Mouse (Mus musculus): ENCODE data around the gene Mettl23. TPM values are rescaled to one million over a fixed set of nuclear protein-coding genes. Genes with fewer than 3 reads are reported as not detected.
"Not testable (repeated sequence)": the region's sequence is repeated elsewhere in the genome, so short reads cannot be mapped to it uniquely, and the experiment has no call there.

Gene Mettl23
- total RNA-seq, 4 experiments from 2014 or later = 20.2 to 24.3 (median 22.2) TPM

DNA sequence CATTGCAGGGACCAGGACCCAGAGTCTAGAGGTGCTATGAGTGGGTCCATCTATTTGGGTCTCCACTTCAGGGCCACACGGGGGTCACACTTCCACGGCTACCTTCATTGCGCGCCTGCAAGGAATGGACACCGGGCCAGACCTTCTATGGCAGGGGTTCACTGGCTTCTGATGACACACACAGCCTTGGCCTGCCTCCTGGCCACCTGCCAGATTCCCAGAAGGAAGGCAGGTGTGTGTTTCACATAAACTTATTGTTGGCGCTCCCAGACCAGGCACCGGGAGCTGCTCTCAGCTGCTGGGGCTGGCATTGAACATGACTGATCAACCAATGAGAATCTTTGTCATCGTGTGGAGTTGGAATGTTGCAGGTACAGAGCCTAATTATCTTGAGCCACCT, 35.4 kb downstream of the Mettl23 start:
- DNase-seq (ENCODE audit: low spot score in 2 of 2) = no peak

- peak in 1 of 2 experiments; percentile 44 for DNase-seq (ENCODE audit: low spot score in 2 of 2)
Measured at GRCm38 (mm10) chr11:116880839-116881238, 37.8 kb downstream of the Mettl23 start.

- peak in 1 of 2 experiments; percentile 68 for DNase-seq (ENCODE audit: low spot score in 2 of 2)
Measured at GRCm38 (mm10) chr11:116881440-116881839, 38.4 kb downstream of the Mettl23 start.

DNA sequence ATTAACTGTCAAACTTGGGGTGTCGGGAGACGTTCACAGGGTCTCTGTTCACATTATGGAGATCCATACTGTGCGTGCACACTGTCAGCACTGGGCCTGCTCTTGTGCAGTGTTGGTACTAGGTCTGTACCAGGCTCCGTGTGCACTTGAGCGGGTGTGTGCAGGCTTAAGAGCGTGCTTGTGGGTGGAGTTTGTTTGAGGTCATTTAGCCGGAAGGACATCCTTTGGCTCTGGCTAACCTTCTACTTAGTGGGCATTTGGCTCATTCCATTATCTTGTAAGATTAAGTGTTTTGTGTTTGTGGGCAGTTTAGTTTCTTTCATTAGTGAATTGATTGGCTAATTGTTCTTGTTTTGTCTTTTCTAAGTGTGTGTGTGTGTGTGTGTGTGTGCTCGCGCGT, 39.4 kb downstream of the Mettl23 start:
- no peak for DNase-seq (ENCODE audit: low spot score in 2 of 2)

DNA sequence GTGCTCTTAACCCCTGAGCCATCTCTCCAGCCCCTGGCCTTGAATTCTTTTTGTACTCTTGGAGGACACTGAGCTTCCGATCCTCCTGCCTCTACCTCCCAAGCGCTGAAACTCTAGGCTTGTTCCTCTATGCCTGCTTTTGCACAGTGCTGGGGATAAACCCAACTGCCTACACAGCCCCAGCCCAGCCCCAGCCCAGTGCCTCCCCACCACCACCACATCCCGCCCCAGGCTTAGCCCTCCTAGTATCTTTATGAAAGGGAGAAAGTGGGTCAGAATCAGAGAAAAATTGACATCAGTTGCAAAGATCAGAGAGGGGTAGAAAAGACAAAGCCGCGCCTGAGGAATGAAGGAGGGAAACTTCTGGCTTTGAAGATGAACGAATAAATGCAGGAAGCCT, 41.0 kb downstream of the Mettl23 start:
- DNase-seq (ENCODE audit: low spot score in 2 of 2) = no peak

DNA sequence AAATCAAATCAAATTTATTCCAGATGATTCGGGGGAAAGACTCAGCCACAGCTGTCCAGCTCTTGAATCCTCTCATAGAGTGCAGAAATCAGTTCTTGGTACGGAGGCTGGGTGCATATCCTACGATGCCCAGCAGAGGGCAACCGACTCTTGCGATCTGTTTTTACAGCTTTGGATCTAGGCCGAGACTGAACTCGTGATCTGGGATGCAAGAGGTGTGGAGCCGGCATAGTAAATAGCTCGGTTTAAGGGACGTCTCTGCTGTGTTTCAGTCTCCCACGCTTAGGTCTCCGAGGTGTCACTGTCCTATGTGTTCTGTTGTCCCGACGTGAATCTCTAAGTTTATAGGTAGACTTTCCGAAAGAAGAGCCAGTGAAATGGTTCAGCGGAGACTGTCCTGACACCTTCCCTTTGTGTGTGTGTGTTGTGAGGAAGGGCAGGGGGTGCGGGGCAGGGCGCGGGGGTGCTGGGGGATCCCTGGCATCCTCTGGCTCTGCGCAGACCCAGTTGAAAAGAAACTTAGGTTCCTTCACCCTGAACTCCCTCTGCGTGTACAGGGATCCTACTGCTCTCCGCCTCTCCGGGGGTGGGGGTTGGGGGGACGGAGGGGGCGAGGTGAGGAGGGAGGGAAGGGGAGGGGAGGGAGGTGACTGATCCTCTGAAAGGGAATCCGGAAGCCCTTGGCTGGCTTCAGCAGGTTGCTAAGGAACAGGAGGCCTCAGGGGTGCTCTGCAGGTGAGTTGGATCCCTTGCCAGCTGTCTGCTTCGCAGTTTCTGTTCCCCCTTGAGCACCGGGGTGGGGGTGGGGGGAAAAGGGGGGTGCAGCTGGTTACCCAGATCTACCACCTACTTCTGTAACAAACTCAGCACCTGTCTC, 42.4 kb downstream of the Mettl23 start:
- DNase-seq (ENCODE audit: low spot score in 2 of 2) = peak; percentile 62 to 68

- DNase-seq (ENCODE audit: low spot score in 2 of 2) = no peak
Measured at GRCm38 (mm10) chr11:116887136-116887535, 44.1 kb downstream of the Mettl23 start.

- peak in 1 of 2 experiments; percentile 53 for DNase-seq (ENCODE audit: low spot score in 2 of 2)
Measured at GRCm38 (mm10) chr11:116893532-116894442, 50.7 kb downstream of the Mettl23 start.

GRCm38 (mm10) chr11:116895402-116895801, 52.3 kb downstream of the Mettl23 start:
- no peak for DNase-seq (ENCODE audit: low spot score in 2 of 2)

- DNase-seq (ENCODE audit: low spot score in 2 of 2) = no peak
Measured at GRCm38 (mm10) chr11:116899247-116899646, 56.2 kb downstream of the Mettl23 start.

- not testable (repeated sequence) for DNase-seq (ENCODE audit: low spot score in 2 of 2)
Measured at GRCm38 (mm10) chr11:116902588-116902987, 59.5 kb downstream of the Mettl23 start.

Other genes with a start within 250 kb of the Mettl23 start
- gene Rhbdf2, start 216.3 kb upstream of the Mettl23 start, total RNA-seq (2022) = 1 to 10 TPM; 1.1 to 1.6 (median 1.3) TPM
- gene Prcd, start 189.7 kb upstream of the Mettl23 start, total RNA-seq (2022) = 1 to 10 TPM; 5.0 to 7.0 (median 5.5) TPM
- gene Cygb, start 189.0 kb upstream of the Mettl23 start, total RNA-seq (2022) = 10 to 100 TPM; 55.8 to 62.7 (median 58.2) TPM
- not detected for gene St6galnac1, start 67.8 kb upstream of the Mettl23 start, total RNA-seq (2022)
- 10 to 100 TPM; 20.0 to 23.0 (median 22.2) TPM for gene Mxra7, start 15.2 kb upstream of the Mettl23 start, total RNA-seq (2022)
- gene Jmjd6, start 171 bp downstream of the Mettl23 start, total RNA-seq (2022) = 10 to 100 TPM; 26.6 to 30.4 (median 28.8) TPM
- gene Mfsd11, start 9.2 kb downstream of the Mettl23 start, total RNA-seq (2022) = 10 to 100 TPM; 40.9 to 46.2 (median 43.0) TPM
- gene Srsf2, start 9.8 kb downstream of the Mettl23 start, total RNA-seq (2022) = 100 to 1,000 TPM; 141 to 164 (median 155) TPM
- gene Mgat5b, start 75.6 kb downstream of the Mettl23 start, total RNA-seq (2022) = 10 to 100 TPM; 70.0 to 82.4 (median 74.9) TPM